Mouse (Mus musculus) brain, adult 2 months (tissue): ENCODE results near the gene Tnk1.

Experiments used
- DNase-seq: peaks from one replicate; pipeline ENCODE4 v3.0.0; 2011; ENCODE audit warnings: low read depth, low spot score

Gene Tnk1

DNA sequence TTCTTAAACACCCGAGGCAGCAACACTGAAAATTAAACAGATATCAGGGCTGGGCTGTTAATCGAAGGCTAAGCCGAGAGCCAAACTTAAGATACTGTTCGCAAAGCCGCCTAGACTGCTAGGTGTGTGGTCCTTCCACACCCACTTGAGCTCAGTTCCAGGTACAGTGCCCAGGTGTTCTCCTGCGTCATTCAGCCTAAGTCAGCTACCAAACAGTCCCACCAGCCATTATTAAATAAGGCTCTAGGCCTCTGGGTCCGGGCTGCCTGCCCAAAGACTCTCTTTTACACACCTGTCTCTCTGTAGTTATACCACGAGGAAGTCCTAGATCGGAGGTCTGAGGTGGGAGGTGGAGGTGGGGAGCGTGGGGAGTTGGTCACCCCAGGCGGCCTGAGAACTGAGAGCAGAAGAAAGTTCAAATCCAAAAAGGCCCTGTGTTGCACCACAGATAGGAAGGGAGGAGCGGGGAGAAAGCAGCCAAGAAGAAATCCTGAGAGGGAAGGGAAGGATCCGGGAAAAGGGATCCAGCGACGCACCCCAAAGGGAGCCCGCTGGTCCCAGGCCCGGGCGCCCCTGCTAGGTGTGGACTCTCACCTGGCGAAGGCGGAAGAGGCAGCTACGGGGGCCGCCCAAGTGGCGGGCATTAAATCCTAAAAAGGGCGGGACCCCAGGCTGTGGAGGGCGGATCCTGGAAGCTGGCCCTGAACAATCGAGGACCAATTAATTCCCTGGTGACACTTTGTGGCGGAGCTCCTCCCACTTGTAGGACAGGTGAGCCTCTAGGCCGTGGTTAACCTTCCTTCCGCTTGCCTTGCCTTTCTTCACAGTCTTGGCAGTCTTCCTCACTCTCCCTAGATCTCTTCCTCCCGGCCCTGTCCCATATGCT is at the start of gene Tnk1:
Gene Tnk1 (minus strand): TSS at position 618 of the 886 bp plus-strand sequence.
- DNase-seq = no peak

DNA sequence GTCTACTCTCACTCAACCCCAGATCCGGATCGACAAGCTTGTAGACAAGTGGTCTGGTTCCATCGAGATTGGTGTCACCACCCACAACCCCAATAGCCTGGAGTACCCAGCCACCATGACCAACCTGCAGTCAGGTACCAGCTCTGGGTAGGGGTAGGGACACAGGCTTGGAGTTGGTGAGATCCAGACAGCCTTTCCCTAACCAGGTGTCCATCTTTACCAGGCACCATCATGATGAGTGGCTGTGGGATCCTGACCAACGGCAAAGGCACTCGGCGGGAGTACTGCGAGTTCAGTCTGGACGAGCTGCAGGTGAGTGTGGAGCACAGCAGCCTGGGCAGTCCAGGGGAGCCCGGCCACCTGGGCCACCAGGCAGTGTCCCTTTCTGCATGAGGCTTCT is 45.8 kb upstream of the Tnk1 start:
- DNase-seq = no peak

DNA sequence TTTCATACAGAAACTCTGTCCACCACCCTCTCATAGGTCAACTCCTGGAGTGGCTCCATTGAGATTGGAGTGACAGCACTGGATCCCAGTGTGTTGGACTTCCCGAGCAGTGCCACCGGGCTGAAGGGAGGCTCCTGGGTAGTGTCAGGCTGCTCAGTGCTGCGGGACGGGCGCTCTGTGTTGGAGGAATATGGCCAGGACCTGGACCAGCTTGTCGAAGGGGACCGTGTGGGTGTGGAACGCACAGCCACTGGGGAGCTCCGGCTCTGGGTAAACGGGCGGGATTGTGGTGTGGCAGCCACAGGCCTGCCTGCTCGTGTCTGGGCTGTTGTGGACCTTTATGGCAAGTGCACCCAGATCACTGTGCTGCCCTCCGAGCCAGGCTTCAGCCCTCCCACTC is 44.4 kb upstream of the Tnk1 start:
- no peak for DNase-seq

DNA sequence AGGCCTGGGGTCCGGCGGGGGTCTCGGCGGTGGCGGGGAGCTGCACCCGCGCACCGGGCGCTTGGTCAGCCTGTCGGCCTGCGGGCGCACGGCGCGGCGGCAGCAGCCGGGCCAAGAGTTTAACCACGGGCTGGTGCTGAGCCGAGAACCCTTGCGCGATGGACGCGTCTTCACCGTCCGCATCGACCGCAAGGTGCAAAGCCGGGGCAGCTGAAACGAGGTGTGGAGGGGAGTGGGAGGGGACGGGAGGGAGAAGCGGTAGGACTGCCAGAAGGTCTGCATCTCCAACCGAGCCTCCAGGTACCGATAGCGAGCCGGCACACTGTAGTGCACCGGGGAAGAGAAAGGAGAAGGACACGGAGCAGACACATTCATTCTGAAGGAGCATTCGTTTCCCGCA is 43.5 kb upstream of the Tnk1 start:
- DNase-seq = peak; percentile 31

DNA sequence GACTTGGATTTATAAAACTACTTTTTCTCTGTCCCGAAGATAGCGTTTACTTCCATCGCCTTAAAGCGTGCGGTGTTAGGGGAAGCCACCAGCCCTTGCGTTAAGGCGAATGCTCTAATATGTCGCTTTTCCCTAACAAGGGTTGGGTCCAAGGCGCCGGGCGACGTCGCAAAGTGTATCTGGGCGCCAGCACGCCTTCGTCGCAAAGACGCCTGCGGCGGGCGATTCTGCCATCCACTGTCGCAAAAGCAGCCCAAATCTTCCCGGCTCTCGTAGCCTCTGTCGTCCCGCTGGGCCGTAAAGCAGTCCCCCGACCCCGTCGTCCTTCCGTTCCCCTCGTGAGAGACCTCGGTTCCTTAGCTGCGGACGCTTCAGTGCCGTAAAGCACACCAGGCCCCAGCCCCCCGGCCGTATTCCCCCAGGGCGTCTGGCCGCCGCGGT is 42.9 kb upstream of the Tnk1 start:
- peak; percentile 100 for DNase-seq

DNA sequence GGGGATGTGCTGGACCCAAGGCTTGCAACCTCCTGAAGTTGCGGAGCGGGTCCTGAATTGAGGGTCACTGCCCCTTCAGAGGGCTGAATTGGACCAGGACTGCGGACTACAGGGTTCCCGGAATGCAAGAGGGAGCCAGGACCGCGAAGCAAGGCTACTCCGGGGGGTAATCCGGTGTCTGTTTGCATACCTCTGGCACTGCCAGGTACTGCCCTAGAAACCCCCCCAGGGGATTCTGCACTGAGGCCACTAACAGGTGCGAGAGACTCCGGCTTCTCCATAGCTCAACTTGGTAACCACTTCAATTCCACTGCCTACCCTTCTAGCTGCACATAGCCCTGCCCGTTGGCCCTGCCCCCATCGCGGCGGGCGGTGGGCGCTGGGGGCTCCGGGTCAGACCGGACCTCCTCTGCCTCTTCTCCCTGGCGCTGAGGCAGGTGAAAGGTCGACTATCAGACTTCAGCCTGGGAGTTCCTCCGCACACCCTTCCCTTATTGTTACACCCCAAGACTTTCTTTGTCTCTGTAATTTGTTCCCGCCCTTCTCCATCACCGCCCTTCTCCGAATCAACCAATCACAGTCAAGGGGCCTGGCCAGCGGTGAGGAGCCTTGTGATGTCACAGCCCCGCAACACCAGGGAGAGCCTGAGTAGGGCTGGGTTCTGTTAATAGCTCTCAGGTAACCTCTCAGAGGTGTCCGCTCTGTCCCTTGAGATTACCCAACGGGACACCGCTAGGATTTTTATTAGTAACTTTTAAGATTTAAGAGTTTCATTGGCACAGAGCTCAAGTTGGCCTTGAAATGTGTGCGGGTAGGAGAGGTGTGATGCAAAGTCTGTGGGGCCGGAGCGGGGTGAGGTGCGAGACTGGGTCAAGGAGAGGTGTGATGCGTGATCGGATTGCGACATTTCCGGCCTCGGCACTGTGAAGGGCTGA is 42.2 kb upstream of the Tnk1 start, which contains the start of the genes 2810408A11Rik and Neurl4:
Gene 2810408A11Rik (minus strand): TSS at position 517 of the 935 bp plus-strand sequence.
Gene Neurl4 (plus strand): TSS at position 602 of the 935 bp plus-strand sequence.
- peak; percentile 98 for DNase-seq

DNA sequence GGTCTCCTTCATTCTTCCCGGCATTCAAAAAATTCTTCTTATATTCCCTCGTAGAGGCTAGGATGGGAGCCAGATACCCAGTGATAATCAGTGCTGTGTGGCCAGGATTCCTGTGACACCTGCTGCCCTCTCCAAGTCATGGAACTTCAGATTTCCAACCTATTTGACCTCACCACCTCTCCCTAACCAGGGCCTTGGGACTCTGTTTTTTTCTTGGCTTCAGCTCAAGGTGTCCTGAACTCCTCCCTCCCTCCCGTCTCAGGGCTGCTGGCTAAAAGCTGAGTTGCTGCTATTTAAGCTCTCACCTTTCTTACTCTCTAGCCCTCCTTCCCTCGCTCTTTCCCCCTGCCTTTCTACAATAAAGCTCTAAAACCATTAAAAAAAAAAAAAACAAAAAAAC is 41.3 kb upstream of the Tnk1 start:
- no peak for DNase-seq

DNA sequence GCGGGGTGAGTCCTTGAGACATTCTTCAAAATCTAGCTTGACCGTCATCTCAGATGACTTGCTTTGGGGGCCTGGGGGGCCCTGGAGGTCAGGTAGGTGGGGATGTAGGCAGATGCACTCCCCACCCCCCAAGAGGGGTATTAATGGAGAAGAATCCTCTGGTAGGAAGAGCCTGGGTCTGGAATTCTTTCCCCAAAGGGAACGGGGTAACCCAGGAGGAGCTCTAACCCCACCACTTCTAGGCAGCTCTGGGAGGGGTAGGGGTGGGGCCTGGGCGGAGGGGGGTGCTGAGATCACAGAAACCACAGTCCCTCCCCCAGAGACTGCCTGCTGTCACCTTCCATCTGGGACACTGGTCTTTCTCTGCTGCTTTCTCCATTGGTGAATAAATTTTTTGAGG is 36.8 kb upstream of the Tnk1 start, which contains the start of gene Acap1:
Gene Acap1 (minus strand): TSS at position 249 of the 400 bp plus-strand sequence.
- no peak for DNase-seq

DNA sequence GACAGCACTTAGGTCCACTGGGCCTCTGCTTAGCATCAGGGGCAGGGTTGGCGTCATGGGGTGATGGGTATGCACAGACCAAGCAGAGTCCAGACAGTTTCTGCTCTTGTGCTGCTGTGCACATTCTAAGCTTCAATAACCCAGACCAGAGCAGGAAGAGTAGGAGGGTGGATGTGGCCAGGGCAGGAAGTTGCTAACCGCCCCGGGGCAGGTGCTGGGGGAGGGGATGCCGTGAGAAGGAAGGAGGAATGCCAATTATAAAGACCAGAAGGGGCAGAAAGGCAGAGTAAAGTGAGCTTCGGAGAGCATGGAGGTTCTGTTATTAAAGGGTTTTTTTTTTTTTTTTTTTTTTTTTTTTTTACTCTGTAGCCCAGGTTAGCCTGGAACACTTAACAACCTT is 36.1 kb upstream of the Tnk1 start:
- no peak for DNase-seq

DNA sequence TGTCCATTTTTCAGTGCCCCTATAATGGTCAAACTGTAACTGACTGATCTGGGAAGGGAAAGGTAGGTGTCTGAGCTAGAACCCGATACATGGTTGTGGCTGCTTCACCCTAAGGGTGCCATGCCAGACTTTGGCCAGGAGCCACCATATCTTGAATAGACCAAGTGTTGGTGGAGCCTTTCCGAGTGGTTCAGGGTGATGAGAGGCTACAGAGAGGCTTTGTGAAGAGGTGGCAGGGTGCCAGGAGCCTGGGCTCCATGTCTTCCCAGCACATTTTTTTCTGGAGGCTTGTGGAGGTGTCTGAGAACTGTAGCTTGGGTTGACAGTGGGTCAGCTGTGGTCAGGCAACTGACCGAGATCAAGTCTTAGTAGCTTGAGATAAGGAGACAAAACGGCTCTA is 33.0 kb upstream of the Tnk1 start:
- DNase-seq = peak; percentile 81

DNA sequence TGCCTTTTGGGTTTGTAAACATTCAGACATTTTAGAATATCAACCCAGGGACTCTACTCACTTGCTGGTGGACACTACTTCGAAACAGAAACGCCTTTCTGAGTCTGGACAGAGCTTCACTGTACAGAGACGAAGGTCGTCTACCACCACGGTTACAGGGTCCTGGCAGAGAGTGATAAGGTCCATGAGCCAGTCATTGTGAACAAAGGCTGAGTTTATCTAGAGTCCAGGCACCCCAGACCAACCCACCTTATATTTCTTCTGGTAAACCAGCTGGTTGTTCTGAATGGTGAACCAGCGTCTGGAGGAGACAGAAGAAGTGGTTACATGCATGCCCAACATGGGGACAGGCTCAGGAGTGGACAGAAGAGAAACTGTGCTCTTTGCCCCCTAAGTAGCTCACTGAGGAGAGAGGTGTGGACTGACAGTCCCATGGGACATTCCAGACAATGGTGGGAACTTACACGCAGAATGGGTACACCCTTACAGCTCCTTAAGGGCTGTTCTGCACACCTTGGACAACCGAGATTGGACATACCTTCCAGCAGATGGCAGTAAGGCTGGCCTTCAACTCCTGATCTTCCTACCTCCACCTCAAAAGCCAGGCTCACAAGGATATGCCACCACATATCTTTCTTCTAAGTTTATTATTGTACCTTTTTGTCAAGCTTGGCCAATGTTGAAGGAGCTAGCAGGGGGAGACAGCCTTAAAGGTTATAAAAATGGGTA is 28.5 kb upstream of the Tnk1 start:
- DNase-seq = no peak

DNA sequence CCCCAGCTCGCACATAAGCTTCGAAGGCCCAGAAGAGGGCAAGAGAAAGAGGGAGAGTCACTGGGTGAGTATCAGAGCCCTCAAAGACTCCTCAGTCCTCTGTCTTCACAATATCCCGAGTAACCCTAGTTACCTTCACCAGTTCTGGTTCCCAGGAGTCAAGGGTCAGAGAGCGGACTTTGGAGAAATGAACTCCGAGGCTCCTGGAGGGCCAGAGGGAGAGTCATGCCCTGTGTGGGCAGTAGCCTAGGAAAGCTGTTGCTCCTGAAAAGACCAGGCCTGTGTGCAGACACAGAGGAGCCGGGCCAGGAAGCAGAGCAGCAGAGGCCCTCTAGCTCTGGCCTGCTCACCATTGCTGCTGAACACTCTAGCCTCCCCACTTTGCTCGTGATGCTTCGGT is 26.1 kb upstream of the Tnk1 start:
- DNase-seq = no peak

DNA sequence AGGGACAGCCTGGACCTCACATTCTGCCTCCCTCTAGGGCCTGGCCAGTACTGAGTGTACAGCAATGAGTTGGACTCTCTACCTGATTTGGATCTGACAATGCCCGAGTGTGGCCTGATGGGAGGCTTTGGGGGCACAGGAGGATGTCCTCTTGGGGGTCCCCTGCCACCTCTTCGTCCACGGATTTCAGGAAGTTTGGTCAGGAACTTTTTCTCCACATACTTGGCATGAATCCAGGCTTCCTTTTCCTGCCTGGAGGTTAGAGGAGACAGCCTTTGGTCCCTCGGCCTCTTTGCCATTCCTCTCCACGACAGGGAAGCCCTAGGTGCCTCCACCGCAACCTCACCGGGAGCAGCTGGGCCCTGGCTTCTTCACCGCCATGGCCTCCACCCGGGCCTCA is 25.7 kb upstream of the Tnk1 start:
- DNase-seq = no peak

DNA sequence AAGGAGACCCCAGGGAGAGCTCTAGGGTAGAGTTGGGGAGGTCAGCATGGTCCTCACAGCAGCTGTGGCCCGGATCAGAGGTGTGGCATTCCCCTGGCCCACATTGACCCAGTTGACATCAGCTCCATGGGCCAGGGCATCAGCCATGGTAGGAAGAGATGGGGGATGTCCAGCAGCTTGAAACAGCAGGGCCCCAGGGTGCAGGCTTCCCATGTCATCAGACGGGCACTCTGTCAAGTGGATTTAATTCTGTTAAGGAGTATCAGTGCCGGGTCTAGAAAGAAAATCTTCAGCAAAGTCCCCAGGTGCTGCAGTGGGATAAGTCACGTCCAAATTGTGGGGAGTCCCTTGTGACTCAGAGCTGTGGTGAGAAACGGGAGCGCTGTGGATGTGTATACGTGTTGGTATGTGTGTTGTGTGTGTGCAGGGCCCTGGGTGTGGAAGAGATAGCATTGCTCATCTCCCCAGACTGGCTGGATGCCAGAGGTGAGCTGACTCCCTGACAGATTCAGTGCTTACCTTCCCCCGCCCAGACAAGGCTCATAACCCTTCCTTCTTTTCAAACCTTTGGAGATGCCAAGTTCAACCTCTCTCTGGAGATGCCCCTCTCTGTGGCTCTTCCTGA is 25.1 kb upstream of the Tnk1 start:
- DNase-seq = no peak

DNA sequence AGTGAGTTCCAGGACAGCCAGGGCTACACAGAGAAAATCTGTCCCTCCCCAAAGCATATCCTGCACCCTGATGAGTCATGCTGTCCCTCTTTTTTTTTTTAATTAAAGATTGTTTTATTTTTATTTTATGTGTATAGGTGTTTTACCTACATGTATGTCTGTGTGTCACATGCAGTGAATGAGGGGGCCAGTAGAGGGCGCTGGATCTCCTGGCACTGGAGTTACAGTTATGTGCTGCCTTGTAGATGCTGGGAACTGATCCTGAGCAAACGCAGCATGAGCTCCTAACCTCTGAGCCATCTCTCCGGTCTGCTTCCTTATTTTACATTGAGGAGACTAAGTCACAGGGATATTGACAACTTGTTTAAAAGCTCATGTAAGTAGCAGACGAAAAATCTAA is 24.5 kb upstream of the Tnk1 start:
- DNase-seq = peak; percentile 31

DNA sequence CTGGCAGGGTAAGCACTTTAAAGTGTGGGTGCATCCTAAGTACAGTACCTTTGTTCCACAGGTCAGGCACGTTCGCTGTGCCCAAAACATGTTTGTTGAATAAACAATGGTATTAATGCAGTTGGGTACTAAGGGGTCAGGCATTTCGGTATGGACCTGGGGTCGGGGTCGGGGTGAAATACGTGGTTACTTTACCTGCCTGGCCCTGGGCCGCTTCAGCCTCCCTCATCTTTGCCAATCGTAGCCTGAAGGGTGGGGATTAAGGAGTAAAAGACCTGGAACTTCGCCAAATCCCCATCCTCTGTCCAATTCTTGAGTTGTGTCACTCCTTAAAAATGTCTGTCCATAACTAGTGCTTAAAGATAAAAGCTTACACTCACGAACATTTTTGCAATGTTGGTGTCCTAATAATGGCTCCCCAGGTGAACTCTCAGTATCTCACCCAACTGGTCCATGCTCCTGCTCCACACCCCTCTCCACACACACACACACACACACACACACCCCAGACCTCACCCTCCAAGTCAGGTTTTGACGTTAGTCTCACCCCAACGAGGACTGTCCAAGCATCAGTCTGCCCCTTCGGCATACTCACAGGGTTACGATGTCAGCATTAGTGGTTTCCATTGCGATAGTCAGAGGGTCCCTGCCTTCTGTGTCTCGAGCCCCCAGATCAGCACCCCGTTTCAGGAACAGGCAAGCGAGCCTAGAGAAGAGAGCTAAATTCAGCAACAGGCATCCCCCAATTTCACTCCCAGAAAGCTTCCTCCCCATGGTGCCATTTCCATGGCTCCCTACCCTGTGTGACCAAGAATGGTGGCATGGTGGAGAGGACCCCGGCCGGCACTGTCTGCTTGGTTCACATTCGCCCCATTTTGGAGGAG is 23.5 kb upstream of the Tnk1 start:
- DNase-seq = no peak

DNA sequence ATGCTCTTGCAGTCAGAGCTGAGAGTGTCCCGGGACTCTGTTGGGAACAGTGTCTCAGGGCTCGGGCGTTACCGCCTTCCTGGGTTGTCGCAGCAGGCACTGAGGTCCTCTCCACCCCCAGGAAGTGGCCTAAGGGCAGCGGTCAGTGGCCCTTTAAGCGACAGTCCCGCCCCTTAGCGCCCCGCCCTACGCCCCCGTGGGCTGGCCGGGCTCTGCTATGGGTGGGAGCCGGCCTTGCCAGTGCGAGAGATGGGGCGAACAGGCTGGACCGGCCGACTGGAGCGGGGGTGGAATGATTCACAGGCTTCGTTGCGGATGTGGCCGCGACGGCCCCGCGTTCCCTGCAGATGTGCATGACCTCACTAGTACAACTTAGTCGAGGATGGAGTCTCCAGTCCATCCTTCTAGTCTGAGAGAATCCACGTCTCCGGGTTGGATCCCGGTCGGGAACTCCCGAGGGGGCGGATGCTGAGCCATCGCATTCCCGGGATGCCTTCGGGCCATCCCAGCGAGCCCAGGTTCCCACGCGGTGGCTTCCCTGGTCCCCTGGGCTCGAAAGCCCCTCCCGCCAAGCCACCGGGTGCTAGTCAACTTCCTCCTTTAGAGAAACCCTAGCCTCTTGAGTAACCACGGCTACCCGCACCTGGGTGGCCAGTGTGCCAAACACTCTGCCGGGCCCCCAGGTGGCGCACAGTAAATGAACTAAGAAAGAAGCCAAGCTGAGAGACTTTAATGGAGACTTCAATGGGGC is 22.5 kb upstream of the Tnk1 start, which contains the start of gene Kctd11:
Gene Kctd11 (minus strand): TSS at position 554 of the 751 bp plus-strand sequence.
- peak; percentile 83 for DNase-seq

DNA sequence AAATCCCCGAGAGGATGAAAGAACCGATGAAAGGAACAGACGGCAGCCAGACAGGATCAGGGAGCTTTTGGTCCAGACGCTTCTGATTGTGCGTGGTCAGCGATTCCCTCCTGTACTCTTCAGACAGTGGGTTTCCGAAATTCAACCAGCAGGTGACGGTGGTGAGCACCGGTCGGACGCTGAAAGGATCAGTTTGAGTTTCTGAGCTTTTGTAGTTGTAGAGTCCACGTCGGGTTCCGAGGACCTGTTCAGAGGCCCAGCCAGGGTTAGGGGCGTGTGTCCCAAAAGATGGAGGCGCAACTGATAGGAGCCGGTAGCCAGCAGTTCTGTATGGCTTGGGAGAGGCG is 21.9 kb upstream of the Tnk1 start:
- peak; percentile 67 for DNase-seq

DNA sequence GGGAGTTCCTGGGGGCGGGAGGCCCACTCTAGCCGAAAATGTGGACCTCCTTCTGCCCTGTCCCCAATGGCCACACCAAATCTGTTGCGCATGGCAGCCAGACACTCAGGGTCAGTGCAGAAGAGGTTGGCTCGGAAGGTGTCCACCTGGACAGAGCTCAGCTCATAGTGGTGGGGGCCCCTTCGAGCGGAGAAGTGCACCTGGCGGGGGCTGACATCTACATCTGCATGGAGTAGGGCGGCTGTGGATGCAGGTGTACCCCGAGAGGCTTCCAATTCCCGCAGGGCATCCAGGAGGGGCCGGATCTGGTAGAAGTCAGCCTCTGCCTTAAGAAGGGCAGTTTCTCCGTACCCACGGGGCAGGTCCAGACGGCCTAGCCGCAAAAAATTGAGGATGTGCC is 21.2 kb upstream of the Tnk1 start:
- DNase-seq = no peak
